Mouse (Mus musculus): ENCODE data around the gene Cacna1c.

- no peak for TF ChIP-seq POLR2AphosphoS2 (IDR thresholded peaks at IDR 0.05; ENCODE audit: insufficient read length, low read depth)
- TF ChIP-seq MAX (IDR thresholded peaks at IDR 0.05; ENCODE audit: low read depth): no peak
- no peak for TF ChIP-seq CEBPB (IDR thresholded peaks at IDR 0.05; ENCODE audit: insufficient read depth, poor library complexity, severe bottlenecking)
- no peak for TF ChIP-seq POLR2A (IDR thresholded peaks at IDR 0.05; ENCODE audit: insufficient read length, low read depth)
- no peak for TF ChIP-seq SRF (IDR thresholded peaks at IDR 0.05; ENCODE audit: control insufficient read depth, insufficient read length, low read depth)
- no peak for TF ChIP-seq E2F4 (IDR thresholded peaks at IDR 0.05; ENCODE audit: insufficient read depth)
- TF ChIP-seq TCF12 (IDR thresholded peaks at IDR 0.05; ENCODE audit: insufficient read depth, poor library complexity, severe bottlenecking): no peak
Observed at GRCm38 (mm10) chr6:118626246-118626645, 570.0 kb downstream of the Cacna1c start.

All from myocyte (in vitro differentiated cells).